Mouse (Mus musculus) lung, adult 2 months (tissue): Measurements from ENCODE around the gene Naa40. TPM values are rescaled to one million over a fixed set of nuclear protein-coding genes. Genes with fewer than 3 reads are reported as not detected.

Source experiments
- DNase-seq: peaks from one replicate; pipeline ENCODE4 v3.0.0; 2022
- H3K4me1 ChIP-seq: fragments of 200-500 bp; 2 replicates; pipeline ENCODE4 v1.6.1; 2011; ENCODE audit warnings: low read length; ENCODE audit not compliant: control insufficient read depth, insufficient read depth
- H3K4me3 ChIP-seq: fragments of 200-500 bp; replicated peaks from 2 replicates; pipeline ENCODE3; 2011; ENCODE audit warnings: low read depth, mild to moderate bottlenecking, control low read depth, low read length; ENCODE audit errors: extremely low read depth
- CTCF ChIP-seq: fragments of 200-500 bp; IDR thresholded peaks from 2 replicates; pipeline ENCODE4 v1.5.1; 2011; ENCODE audit warnings: mild to moderate bottlenecking, low read length, control low read depth; ENCODE audit not compliant: insufficient read depth
- POLR2A ChIP-seq: fragments of 200-500 bp; IDR thresholded peaks from 2 replicates; pipeline ENCODE4 v1.6.1; 2011; ENCODE audit warnings: low read depth, mild to moderate bottlenecking, control low read depth, low read length, borderline replicate concordance; ENCODE audit errors: extremely low read depth
- WGBS: fragments of 180-500 bp; shearing (Covaris S2); methylation state at CpG from one replicate; pipeline ENCODE4 v1.1.7; 2018; 5-methylcytosine and 5-hydroxymethylcytosine counted together
- polyA plus RNA-seq: library from polyadenylated mRNA; depleted of rRNA; stranded (reverse); fragments of >200 nt; gene quantifications from 2 replicates; pipeline ENCODE4 v1.2.3, GENCODE M21; 2012; rRNA removed

The Naa40 gene
- polyA plus RNA-seq = 14.9 and 18.5 TPM in 2 replicates

- peaks cover 6% of the 10 kb centered on the region for H3K4me1 ChIP-seq
- H3K4me3 ChIP-seq = peak within 1 kb of the TSS; percentile 96
- no peak for TF ChIP-seq POLR2A
- TF ChIP-seq CTCF = no peak
- WGBS = under 1% methylated on average over 80 of the region's 80 CpGs
- peak; percentile 90 for DNase-seq
Observed at GRCm38 (mm10) chr19:7240782-7241690, at the start of gene Naa40. Naa40 (minus strand) TSS chr19:7241183.

GRCm38 (mm10) chr19:7289767-7290166 lies 48.8 kb upstream of the Naa40 start:
- TF ChIP-seq POLR2A (no peak), CTCF (no peak)
- DNase-seq = no peak
- H3K4me3 ChIP-seq = no peak overlapping the region
- 10% methylated on average over 2 of the region's 2 CpGs for WGBS
- H3K4me1 ChIP-seq = peaks cover 4% of the 10 kb centered on the region; the same call in 1 of the 2 replicates

GRCm38 (mm10) chr19:7288288-7288687 lies 47.3 kb upstream of the Naa40 start:
- TF ChIP-seq POLR2A (no peak), CTCF (no peak)
- peaks cover 4% of the 10 kb centered on the region; the same call in 1 of the 2 replicates for H3K4me1 ChIP-seq
- 78% methylated on average over 3 of the region's 3 CpGs for WGBS
- H3K4me3 ChIP-seq = no peak overlapping the region
- no peak for DNase-seq

- Histone ChIP-seq H3K4me3 (no peak overlapping the region), H3K4me1 (peaks cover under 1% of the 10 kb centered on the region; the same call in 1 of the 2 replicates)
- DNase-seq = no peak
- WGBS = 66% methylated on average over 12 of the region's 12 CpGs
- TF ChIP-seq CTCF (no peak), POLR2A (no peak)
Observed at GRCm38 (mm10) chr19:7286563-7287315, 45.8 kb upstream of the Naa40 start.

GRCm38 (mm10) chr19:7280557-7281330 lies 39.8 kb upstream of the Naa40 start:
- no peak for DNase-seq
- 86% methylated on average over 18 of the region's 18 CpGs for WGBS
- TF ChIP-seq POLR2A (no peak), CTCF (no peak)
- no peaks in the 10 kb centered on the region for H3K4me1 ChIP-seq
- no peak overlapping the region for H3K4me3 ChIP-seq

- WGBS = 36% methylated on average over 6 of the region's 6 CpGs
- Histone ChIP-seq H3K4me1 (no peaks in the 10 kb centered on the region), H3K4me3 (no peak overlapping the region)
- DNase-seq = no peak
- peak; percentile 51 for TF ChIP-seq CTCF
- TF ChIP-seq POLR2A = no peak
Observed at GRCm38 (mm10) chr19:7279114-7279513, 38.1 kb upstream of the Naa40 start.

- WGBS = 85% methylated on average over 6 of the region's 6 CpGs
- no peak overlapping the region for H3K4me3 ChIP-seq
- H3K4me1 ChIP-seq = no peaks in the 10 kb centered on the region
- DNase-seq = no peak
- no peak for TF ChIP-seq POLR2A
- no peak for TF ChIP-seq CTCF
Observed at GRCm38 (mm10) chr19:7278200-7278906, 37.4 kb upstream of the Naa40 start.

GRCm38 (mm10) chr19:7276796-7277195 lies 35.8 kb upstream of the Naa40 start:
- no peak for TF ChIP-seq POLR2A
- no peak for TF ChIP-seq CTCF
- WGBS = 80% methylated on average over 7 of the region's 7 CpGs
- H3K4me3 ChIP-seq = no peak overlapping the region
- no peaks in the 10 kb centered on the region for H3K4me1 ChIP-seq
- no peak for DNase-seq

GRCm38 (mm10) chr19:7276053-7276659 lies 35.2 kb upstream of the Naa40 start:
- 68% methylated on average over 7 of the region's 7 CpGs for WGBS
- Histone ChIP-seq H3K4me3 (no peak overlapping the region), H3K4me1 (no peaks in the 10 kb centered on the region)
- TF ChIP-seq POLR2A (no peak), CTCF (no peak)
- DNase-seq = no peak
